ENCODE assay signal across 7 mouse cellular contexts in genomic region chr3:94933604-94934003, GRCm38 (mm10). TPM values are rescaled to one million over a fixed set of nuclear protein-coding genes. Genes with fewer than 3 reads are reported as not detected.
A peak's percentile ranks its signal among the peaks of the same experiment; 100 is the strongest.
DNase-seq lines count a peak whose midpoint lies in the region; ATAC-seq and TF ChIP-seq lines count a peak whose summit lies in the region.
"Not testable (repeated sequence)": the region's sequence is repeated elsewhere in the genome, so short reads cannot be mapped to it uniquely, and the experiment has no call there.

No protein-coding gene starts in this region.

- H3K9ac ChIP-seq in heart, embryonic 12.5 days; hindbrain, postnatal 0 days (replicated peaks; ENCODE audit: low read length); kidney, embryonic 15.5 days; liver, embryonic 11.5 days (ENCODE audit: low read depth, low read length); midbrain, embryonic 11.5 days (ENCODE audit: low read length): not testable (repeated sequence)

- peak; percentile 69; the same call in 1 of the 2 replicates for TF ChIP-seq POLR2A in lung, adult 2 months (IDR thresholded peaks at IDR 0.05; ENCODE audit: borderline replicate concordance, extremely low read depth, low read depth, low read length)

- H3K27ac ChIP-seq in heart, embryonic 12.5 days (ENCODE audit: poor library complexity, severe bottlenecking): peak overlapping the region; percentile 13; the same call in 1 of the 2 replicates
- not testable (repeated sequence) for H3K27ac ChIP-seq in hindbrain, postnatal 0 days; midbrain, embryonic 11.5 days (ENCODE audit: low read depth, low read length)
- H3K27ac ChIP-seq in kidney, embryonic 15.5 days: peak overlapping the region; percentile 71; the same call in 1 of the 2 replicates
- peak overlapping the region; percentile 86; the same call in 1 of the 2 replicates for H3K27ac ChIP-seq in liver, embryonic 11.5 days (ENCODE audit: low read depth, low read length)

- DNase-seq in hindbrain, postnatal 0 days (ENCODE audit: low spot score); liver, embryonic 11.5 days (ENCODE audit: low spot score); lung, adult 2 months: not testable (repeated sequence)
- DNase-seq in midbrain, embryonic 11.5 days (ENCODE audit: low spot score, missing footprints): peak; percentile 26

- WGBS in heart, embryonic 12.5 days: no CpG with 5 or more reads among the region's 2 CpGs
- no CpG with 5 or more reads among the region's 2 CpGs for WGBS in hindbrain, postnatal 0 days
- WGBS in kidney, embryonic 15.5 days: no CpG with 5 or more reads among the region's 2 CpGs
- no CpG with 5 or more reads among the region's 2 CpGs for WGBS in liver, embryonic 11.5 days
- WGBS in lung, adult 2 months: 0% methylated on average over 1 of the region's 2 CpGs
- WGBS in midbrain, embryonic 11.5 days: no CpG with 5 or more reads among the region's 2 CpGs

- not testable (repeated sequence) for H3K9me3 ChIP-seq in erythroblast, embryonic 14.5 days (ENCODE audit: control insufficient read depth, low read length); heart, embryonic 12.5 days (replicated peaks); hindbrain, postnatal 0 days (ENCODE audit: low read length); kidney, embryonic 15.5 days (replicated peaks); liver, embryonic 11.5 days (ENCODE audit: control insufficient read depth, low read length); midbrain, embryonic 11.5 days (ENCODE audit: control insufficient read depth, low read length)

- H3K4me1 ChIP-seq in erythroblast, embryonic 14.5 days (ENCODE audit: control insufficient read depth): peaks cover 59% of the 10 kb centered on the region
- H3K4me1 ChIP-seq in heart, embryonic 12.5 days (replicated peaks): peaks cover 28% of the 10 kb centered on the region
- not testable (repeated sequence) for H3K4me1 ChIP-seq in hindbrain, postnatal 0 days (ENCODE audit: insufficient read depth, low read length); lung, adult 2 months (ENCODE audit: control insufficient read depth, insufficient read depth, low read length); midbrain, embryonic 11.5 days (ENCODE audit: control insufficient read depth, insufficient read depth, low read length)
- peaks cover 33% of the 10 kb centered on the region for H3K4me1 ChIP-seq in kidney, embryonic 15.5 days
- peaks cover 22% of the 10 kb centered on the region for H3K4me1 ChIP-seq in liver, embryonic 11.5 days (replicated peaks; ENCODE audit: control insufficient read depth, insufficient read depth, low read length)

- not testable (repeated sequence) for H3K27me3 ChIP-seq in erythroblast, embryonic 14.5 days (ENCODE audit: control insufficient read depth); heart, embryonic 12.5 days (replicated peaks); hindbrain, postnatal 0 days (ENCODE audit: insufficient read depth, low read length); kidney, embryonic 15.5 days; liver, embryonic 11.5 days (replicated peaks; ENCODE audit: control insufficient read depth, insufficient read depth, low read length); midbrain, embryonic 11.5 days (ENCODE audit: control insufficient read depth, insufficient read depth, low read length)

- TF ChIP-seq CTCF in hindbrain, postnatal 0 days (IDR thresholded peaks at IDR 0.05; ENCODE audit: low read depth); lung, adult 2 months (IDR thresholded peaks at IDR 0.05; ENCODE audit: insufficient read depth, low read length): not testable (repeated sequence)

- H3K4me3 ChIP-seq in erythroblast, embryonic 14.5 days (replicated peaks): peak overlapping the region; percentile 35
- H3K4me3 ChIP-seq in heart, embryonic 12.5 days: peak overlapping the region; percentile 52; the same call in 1 of the 2 replicates
- not testable (repeated sequence) for H3K4me3 ChIP-seq in hindbrain, postnatal 0 days (ENCODE audit: low read length); midbrain, embryonic 11.5 days (ENCODE audit: low read depth, low read length)
- peak overlapping the region; percentile 46; the same call in 1 of the 2 replicates for H3K4me3 ChIP-seq in kidney, embryonic 15.5 days (replicated peaks)
- H3K4me3 ChIP-seq in liver, embryonic 11.5 days (ENCODE audit: low read depth, low read length): peak overlapping the region; percentile 48
- peak overlapping the region; percentile 4 for H3K4me3 ChIP-seq in lung, adult 2 months (replicated peaks; ENCODE audit: extremely low read depth, low read depth, low read length)

- not testable (repeated sequence) for ATAC-seq in heart, embryonic 12.5 days (ENCODE audit: insufficient number of reproducible peaks, low FRiP score); hindbrain, postnatal 0 days; kidney, embryonic 15.5 days (replicated peaks; ENCODE audit: low FRiP score); liver, embryonic 11.5 days (replicated peaks; ENCODE audit: low FRiP score); midbrain, embryonic 11.5 days (ENCODE audit: low FRiP score)

- peak overlapping the region; percentile 79 for H3K4me2 ChIP-seq in heart, embryonic 12.5 days
- H3K4me2 ChIP-seq in hindbrain, postnatal 0 days (ENCODE audit: low read depth, low read length): peak overlapping the region; percentile 46; the same call in 1 of the 2 replicates
- peak overlapping the region; percentile 62 for H3K4me2 ChIP-seq in kidney, embryonic 15.5 days
- H3K4me2 ChIP-seq in liver, embryonic 11.5 days: peak overlapping the region; percentile 73
- H3K4me2 ChIP-seq in midbrain, embryonic 11.5 days: not testable (repeated sequence)

- H3K36me3 ChIP-seq in erythroblast, embryonic 14.5 days (ENCODE audit: control insufficient read depth); heart, embryonic 12.5 days; hindbrain, postnatal 0 days (ENCODE audit: insufficient read depth, low read length); kidney, embryonic 15.5 days; liver, embryonic 11.5 days (ENCODE audit: control insufficient read depth, insufficient read depth, low read length); midbrain, embryonic 11.5 days (ENCODE audit: control insufficient read depth, insufficient read depth, low read length): not testable (repeated sequence)

RNA-seq across cellular contexts. Expression of gene Selenbp1, which starts 0.7 kb away (rescaled TPM):
- polyA plus RNA-seq in erythroblast, embryonic 14.5 days (2012): 0.64 and 1.1 TPM in 2 replicates
- polyA plus RNA-seq in heart, embryonic 12.5 days (2016; fragmentation: Nextera tagmentation; extraction: Ambion mirVana): 42.3 and 43.9 TPM in 2 replicates
- 32.8 and 36.5 TPM in 2 replicates for total RNA-seq in hindbrain, postnatal 0 days (2014; rRNA removed)
- polyA plus RNA-seq in hindbrain, postnatal 0 days (2015; fragmentation: Nextera tagmentation; extraction: Ambion mirVana): 19.9 and 21.3 TPM in 2 replicates
- polyA plus RNA-seq in kidney, embryonic 15.5 days (2015; fragmentation: Nextera tagmentation; extraction: Ambion mirVana): 60.6 and 62.4 TPM in 2 replicates
- 68.2 and 82.0 TPM in 2 replicates for polyA plus RNA-seq in liver, embryonic 11.5 days (2014; fragmentation: Nextera tagmentation; extraction: Ambion mirVana)
- 865 and 921 TPM in 2 replicates for polyA plus RNA-seq in lung, adult 2 months (2012; rRNA removed)
- 3.6 and 4.7 TPM in 2 replicates for polyA plus RNA-seq in midbrain, embryonic 11.5 days (2014; fragmentation: Nextera tagmentation; extraction: Ambion mirVana)

RNA-seq across cellular contexts. Expression of gene Rfx5, which starts 20.3 kb away (rescaled TPM):
- polyA plus RNA-seq in erythroblast, embryonic 14.5 days (2012): not detected in 2 replicates
- 8.7 and 9.5 TPM in 2 replicates for polyA plus RNA-seq in heart, embryonic 12.5 days (2016; fragmentation: Nextera tagmentation; extraction: Ambion mirVana)
- 13.9 and 18.3 TPM in 2 replicates for total RNA-seq in hindbrain, postnatal 0 days (2014; rRNA removed)
- 5.4 and 5.8 TPM in 2 replicates for polyA plus RNA-seq in hindbrain, postnatal 0 days (2015; fragmentation: Nextera tagmentation; extraction: Ambion mirVana)
- polyA plus RNA-seq in kidney, embryonic 15.5 days (2015; fragmentation: Nextera tagmentation; extraction: Ambion mirVana): 8.9 and 10.8 TPM in 2 replicates
- polyA plus RNA-seq in liver, embryonic 11.5 days (2014; fragmentation: Nextera tagmentation; extraction: Ambion mirVana): 4.5 and 4.9 TPM in 2 replicates
- 10.5 and 14.6 TPM in 2 replicates for polyA plus RNA-seq in lung, adult 2 months (2012; rRNA removed)
- polyA plus RNA-seq in midbrain, embryonic 11.5 days (2014; fragmentation: Nextera tagmentation; extraction: Ambion mirVana): 5.9 and 6.8 TPM in 2 replicates

RNA-seq across cellular contexts. Expression of gene Pi4kb, which starts 40.9 kb away (rescaled TPM):
- 0.48 and 0.91 TPM in 2 replicates for polyA plus RNA-seq in erythroblast, embryonic 14.5 days (2012)
- polyA plus RNA-seq in heart, embryonic 12.5 days (2016; fragmentation: Nextera tagmentation; extraction: Ambion mirVana): 18.0 and 20.3 TPM in 2 replicates
- total RNA-seq in hindbrain, postnatal 0 days (2014; rRNA removed): 57.1 and 85.4 TPM in 2 replicates
- polyA plus RNA-seq in hindbrain, postnatal 0 days (2015; fragmentation: Nextera tagmentation; extraction: Ambion mirVana): 19.2 and 22.7 TPM in 2 replicates
- 21.4 and 27.5 TPM in 2 replicates for polyA plus RNA-seq in kidney, embryonic 15.5 days (2015; fragmentation: Nextera tagmentation; extraction: Ambion mirVana)
- polyA plus RNA-seq in liver, embryonic 11.5 days (2014; fragmentation: Nextera tagmentation; extraction: Ambion mirVana): 17.0 and 20.5 TPM in 2 replicates
- polyA plus RNA-seq in lung, adult 2 months (2012; rRNA removed): 33.8 and 38.1 TPM in 2 replicates
- 20.2 and 21.2 TPM in 2 replicates for polyA plus RNA-seq in midbrain, embryonic 11.5 days (2014; fragmentation: Nextera tagmentation; extraction: Ambion mirVana)

RNA-seq across cellular contexts. Expression of gene Psmb4, which starts 46.8 kb away (rescaled TPM):
- polyA plus RNA-seq in erythroblast, embryonic 14.5 days (2012): 16.8 TPM in 2 replicates
- polyA plus RNA-seq in heart, embryonic 12.5 days (2016; fragmentation: Nextera tagmentation; extraction: Ambion mirVana): 232 and 235 TPM in 2 replicates
- 288 and 314 TPM in 2 replicates for total RNA-seq in hindbrain, postnatal 0 days (2014; rRNA removed)
- 370 and 383 TPM in 2 replicates for polyA plus RNA-seq in hindbrain, postnatal 0 days (2015; fragmentation: Nextera tagmentation; extraction: Ambion mirVana)
- 340 and 342 TPM in 2 replicates for polyA plus RNA-seq in kidney, embryonic 15.5 days (2015; fragmentation: Nextera tagmentation; extraction: Ambion mirVana)
- polyA plus RNA-seq in liver, embryonic 11.5 days (2014; fragmentation: Nextera tagmentation; extraction: Ambion mirVana): 342 and 349 TPM in 2 replicates
- 175 and 210 TPM in 2 replicates for polyA plus RNA-seq in lung, adult 2 months (2012; rRNA removed)
- polyA plus RNA-seq in midbrain, embryonic 11.5 days (2014; fragmentation: Nextera tagmentation; extraction: Ambion mirVana): 339 and 371 TPM in 2 replicates

Comparison
In these comparisons a context has a peak if more than half of its experiments do, and no peak if none do; other contexts are left out.
1. RNA of gene Selenbp1, which starts 0.7 kb away (polyA plus RNA-seq): 865 to 921 TPM in lung, adult 2 months; 68.2 to 82.0 TPM in liver, embryonic 11.5 days, 60.6 to 62.4 TPM in kidney, embryonic 15.5 days, 42.3 to 43.9 TPM in heart, embryonic 12.5 days, 19.9 to 21.3 TPM in hindbrain, postnatal 0 days, 3.6 to 4.7 TPM in midbrain, embryonic 11.5 days and 0.64 to 1.1 TPM in erythroblast, embryonic 14.5 days; every median in the first group is over 10 times any median in the second.